Mouse (Mus musculus) testis, adult 2 months (tissue): ENCODE measurements around the gene Slc30a3. TPM values are rescaled to one million over a fixed set of nuclear protein-coding genes. Genes with fewer than 3 reads are reported as not detected.

ENCODE experiments used
- H3K27ac ChIP-seq: fragments of 200-500 bp; 2 replicates; pipeline ENCODE4 v1.5.1; 2012; ENCODE audit warnings: low read depth, low read length; ENCODE audit not compliant: control insufficient read depth, insufficient read depth
- H3K27me3 ChIP-seq: fragments of 200-500 bp; 2 replicates; pipeline ENCODE4 v1.6.1; 2012; ENCODE audit warnings: mild to moderate bottlenecking, low read length, moderate library complexity; ENCODE audit not compliant: control insufficient read depth, insufficient read depth
- H3K36me3 ChIP-seq: fragments of 200-500 bp; 2 replicates; pipeline ENCODE4 v1.6.1; 2012; ENCODE audit warnings: mild to moderate bottlenecking, low read length; ENCODE audit not compliant: control insufficient read depth, insufficient read depth
- H3K4me1 ChIP-seq: fragments of 200-500 bp; 2 replicates; pipeline ENCODE4 v1.6.1; 2012; ENCODE audit warnings: low read length; ENCODE audit not compliant: control insufficient read depth, insufficient read depth
- H3K4me3 ChIP-seq: fragments of 200-500 bp; 2 replicates; pipeline ENCODE4 v1.5.1; 2012; ENCODE audit warnings: low read depth, mild to moderate bottlenecking, low read length, moderate library complexity, mixed read lengths; ENCODE audit not compliant: control insufficient read depth
- CTCF ChIP-seq: fragments of 200-500 bp; IDR thresholded peaks from 2 replicates; pipeline ENCODE4 v1.5.1; 2012; ENCODE audit warnings: low read depth, mild to moderate bottlenecking, inconsistent platforms, low read length, moderate library complexity; ENCODE audit not compliant: control insufficient read depth, insufficient read depth, insufficient replicate concordance
- POLR2A ChIP-seq: fragments of 200-500 bp; IDR thresholded peaks from 2 replicates; pipeline ENCODE4 v1.6.1; 2012; ENCODE audit warnings: low read depth, mild to moderate bottlenecking, inconsistent platforms, low read length, moderate library complexity; ENCODE audit not compliant: control insufficient read depth
- polyA plus RNA-seq: library from polyadenylated mRNA; depleted of rRNA; stranded (reverse); fragments of >200 nt; gene quantifications from 2 replicates; pipeline ENCODE4 v1.2.3, GENCODE M21; 2012

Gene Slc30a3
- polyA plus RNA-seq, 1 experiment = 315 TPM

DNA sequence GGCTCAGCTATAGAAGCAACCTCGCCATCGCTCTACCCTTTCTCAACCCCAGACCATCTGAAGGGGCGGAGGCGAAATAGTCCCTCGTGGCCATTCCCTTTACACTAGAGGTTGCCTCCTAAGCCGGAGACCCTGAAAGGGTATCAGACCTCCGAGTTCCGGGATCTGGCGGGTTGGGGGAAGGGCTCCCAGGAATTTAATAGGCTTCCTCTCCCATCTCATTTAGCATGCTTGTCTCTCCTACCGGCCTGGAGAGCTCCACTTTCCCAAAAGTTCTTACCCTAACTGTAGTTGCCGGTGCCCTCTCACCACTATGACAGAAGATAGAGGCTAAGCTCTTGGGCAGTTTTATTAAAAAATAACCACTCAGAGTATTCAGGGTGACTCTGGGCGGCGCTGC, 29.6 kb upstream of the Slc30a3 start:
- Histone ChIP-seq H3K4me1 (peaks cover 23% of the 10 kb centered on the region), H3K4me3 (peak overlapping the region; percentile 82), H3K36me3 (no peaks in the 10 kb centered on the region; the same call in 1 of the 2 replicates), H3K27ac (no peak overlapping the region; the same call in 1 of the 2 replicates), H3K27me3 (no peaks in the 10 kb centered on the region; the same call in 1 of the 2 replicates)
- no peak for TF ChIP-seq POLR2A
- TF ChIP-seq CTCF = no peak

- no peaks in the 10 kb centered on the region; the same call in 1 of the 2 replicates for H3K36me3 ChIP-seq
- H3K27me3 ChIP-seq = no peaks in the 10 kb centered on the region; the same call in 1 of the 2 replicates
- H3K27ac ChIP-seq = no peak overlapping the region
- H3K4me3 ChIP-seq = peak overlapping the region; percentile 82
- peaks cover 23% of the 10 kb centered on the region for H3K4me1 ChIP-seq
- TF ChIP-seq CTCF = no peak
- no peak for TF ChIP-seq POLR2A
Observed at GRCm38 (mm10) chr5:31136730-31137424, 28.8 kb upstream of the Slc30a3 start.

GRCm38 (mm10) chr5:31126050-31126449, 18.0 kb upstream of the Slc30a3 start:
- Histone ChIP-seq H3K4me1 (no peaks in the 10 kb centered on the region), H3K4me3 (no peak overlapping the region), H3K27me3 (no peaks in the 10 kb centered on the region), H3K27ac (no peak overlapping the region), H3K36me3 (no peaks in the 10 kb centered on the region)
- TF ChIP-seq CTCF = no peak
- TF ChIP-seq POLR2A = no peak

GRCm38 (mm10) chr5:31123481-31123880, 15.4 kb upstream of the Slc30a3 start:
- H3K27ac ChIP-seq = no peak overlapping the region
- no peaks in the 10 kb centered on the region for H3K36me3 ChIP-seq
- no peaks in the 10 kb centered on the region for H3K4me1 ChIP-seq
- no peaks in the 10 kb centered on the region for H3K27me3 ChIP-seq
- no peak overlapping the region for H3K4me3 ChIP-seq
- TF ChIP-seq CTCF (no peak), POLR2A (no peak)

DNA sequence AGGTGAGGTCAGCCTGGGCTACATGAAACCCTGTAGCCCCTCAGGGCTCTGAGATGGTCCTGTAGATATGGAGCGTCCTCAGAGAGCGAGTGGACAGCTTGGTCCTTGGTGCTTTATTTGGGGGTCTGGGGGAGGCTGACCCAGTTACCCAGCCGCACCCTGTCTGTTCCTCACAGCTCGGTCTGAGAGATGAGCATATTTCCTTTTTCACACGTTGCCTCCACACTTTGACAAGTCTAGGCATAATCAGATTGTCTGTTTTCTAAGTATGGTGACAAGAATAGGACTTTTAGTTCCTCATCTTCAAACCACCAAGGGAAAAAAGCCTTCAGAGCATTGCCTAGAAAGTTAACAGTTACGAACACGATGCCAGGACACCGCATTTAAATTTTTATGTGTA, 13.1 kb upstream of the Slc30a3 start:
- no peak overlapping the region for H3K27ac ChIP-seq
- TF ChIP-seq CTCF = no peak
- TF ChIP-seq POLR2A = no peak
- H3K4me3 ChIP-seq = no peak overlapping the region
- no peaks in the 10 kb centered on the region for H3K27me3 ChIP-seq
- H3K36me3 ChIP-seq = no peaks in the 10 kb centered on the region
- peaks cover 5% of the 10 kb centered on the region; the same call in 1 of the 2 replicates for H3K4me1 ChIP-seq

DNA sequence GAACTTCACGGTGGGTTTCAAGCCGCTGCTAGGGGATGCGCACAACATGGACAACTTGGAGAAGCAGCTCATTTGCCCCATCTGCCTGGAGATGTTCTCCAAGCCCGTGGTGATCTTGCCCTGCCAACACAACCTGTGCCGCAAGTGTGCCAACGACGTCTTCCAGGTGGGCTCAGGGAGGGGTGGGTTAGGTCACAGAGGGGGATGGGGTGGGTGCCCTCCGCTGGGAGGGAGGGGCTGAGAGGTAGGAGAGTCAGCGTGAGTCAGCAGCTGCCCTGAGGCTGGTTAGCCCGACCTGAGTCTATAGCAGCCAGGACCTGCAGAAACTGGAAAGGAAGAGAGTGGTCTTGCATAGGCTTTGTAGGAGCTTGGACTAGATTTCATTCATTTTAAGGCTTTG, 8.9 kb upstream of the Slc30a3 start:
- H3K4me1 ChIP-seq = peaks cover 5% of the 10 kb centered on the region; the same call in 1 of the 2 replicates
- no peaks in the 10 kb centered on the region for H3K27me3 ChIP-seq
- H3K27ac ChIP-seq = no peak overlapping the region
- TF ChIP-seq CTCF = no peak
- peak; percentile 73; the same call in 1 of the 2 replicates for TF ChIP-seq POLR2A
- no peaks in the 10 kb centered on the region for H3K36me3 ChIP-seq
- H3K4me3 ChIP-seq = peak overlapping the region; percentile 83

GRCm38 (mm10) chr5:31116354-31116753, 8.3 kb upstream of the Slc30a3 start, which contains the start of gene Trim54:
Trim54 (plus strand) TSS chr5:31116712.
- no peak within 1 kb of the TSS for H3K27ac ChIP-seq
- no peaks in the 10 kb centered on the region for H3K36me3 ChIP-seq
- peak within 1 kb of the TSS; percentile 83 for H3K4me3 ChIP-seq
- no peak for TF ChIP-seq CTCF
- TF ChIP-seq POLR2A = no peak
- H3K4me1 ChIP-seq = peaks cover 5% of the 10 kb centered on the region; the same call in 1 of the 2 replicates
- no peaks in the 10 kb centered on the region for H3K27me3 ChIP-seq
